Mouse (Mus musculus) thymus, adult 2 months (tissue): ENCODE measurements around the gene R3hdm4. TPM values are rescaled to one million over a fixed set of nuclear protein-coding genes. Genes with fewer than 3 reads are reported as not detected.

Experiments
- DNase-seq: peaks from one replicate; pipeline ENCODE4 v3.0.0; 2021
- H3K27ac ChIP-seq: fragments of 200-500 bp; 2 replicates; pipeline ENCODE4 v1.5.1; 2012; ENCODE audit warnings: low read length, control low read depth; ENCODE audit not compliant: control insufficient read depth, insufficient read depth
- H3K27me3 ChIP-seq: fragments of 200-500 bp; 2 replicates; pipeline ENCODE4 v1.6.1; 2012; ENCODE audit warnings: mild to moderate bottlenecking, low read length, moderate library complexity, mixed read lengths; ENCODE audit not compliant: control insufficient read depth, insufficient read depth
- H3K36me3 ChIP-seq: fragments of 200-500 bp; 2 replicates; pipeline ENCODE4 v1.6.1; 2012; ENCODE audit warnings: mild to moderate bottlenecking, low read length, moderate library complexity; ENCODE audit not compliant: control insufficient read depth, insufficient read depth
- H3K4me1 ChIP-seq: fragments of 200-500 bp; replicated peaks from 2 replicates; pipeline ENCODE4 v1.6.1; 2012; ENCODE audit warnings: low read length; ENCODE audit not compliant: control insufficient read depth, insufficient read depth
- H3K4me3 ChIP-seq: fragments of 200-500 bp; 2 replicates; pipeline ENCODE4 v1.5.1; 2012; ENCODE audit warnings: mild to moderate bottlenecking, low read length, control low read depth, moderate library complexity; ENCODE audit not compliant: control insufficient read depth, insufficient read depth
- CTCF ChIP-seq: fragments of 200-500 bp; IDR thresholded peaks from 2 replicates; pipeline ENCODE4 v1.5.1; 2012; ENCODE audit warnings: mild to moderate bottlenecking, control low read depth, low read length, moderate library complexity, borderline replicate concordance; ENCODE audit not compliant: control insufficient read depth, poor library complexity, insufficient read depth; ENCODE audit errors: extremely low read depth
- POLR2A ChIP-seq: fragments of 200-500 bp; IDR thresholded peaks from 2 replicates; pipeline ENCODE4 v1.6.1; 2012; ENCODE audit warnings: mild to moderate bottlenecking, low read length, control low read depth, moderate library complexity; ENCODE audit not compliant: control insufficient read depth, poor library complexity, insufficient read depth; ENCODE audit errors: extremely low read depth
- WGBS: fragments of 180-500 bp; shearing (Covaris S2); methylation state at CpG from one replicate; pipeline ENCODE4 v1.1.7; 2018; 5-methylcytosine and 5-hydroxymethylcytosine counted together
- polyA plus RNA-seq: library from polyadenylated mRNA; depleted of rRNA; stranded (reverse); fragments of >200 nt; gene quantifications from 2 replicates; pipeline ENCODE4 v1.2.3, GENCODE M21; 2012; rRNA removed

Gene R3hdm4
- 279 and 303 TPM in 2 replicates for polyA plus RNA-seq

DNA sequence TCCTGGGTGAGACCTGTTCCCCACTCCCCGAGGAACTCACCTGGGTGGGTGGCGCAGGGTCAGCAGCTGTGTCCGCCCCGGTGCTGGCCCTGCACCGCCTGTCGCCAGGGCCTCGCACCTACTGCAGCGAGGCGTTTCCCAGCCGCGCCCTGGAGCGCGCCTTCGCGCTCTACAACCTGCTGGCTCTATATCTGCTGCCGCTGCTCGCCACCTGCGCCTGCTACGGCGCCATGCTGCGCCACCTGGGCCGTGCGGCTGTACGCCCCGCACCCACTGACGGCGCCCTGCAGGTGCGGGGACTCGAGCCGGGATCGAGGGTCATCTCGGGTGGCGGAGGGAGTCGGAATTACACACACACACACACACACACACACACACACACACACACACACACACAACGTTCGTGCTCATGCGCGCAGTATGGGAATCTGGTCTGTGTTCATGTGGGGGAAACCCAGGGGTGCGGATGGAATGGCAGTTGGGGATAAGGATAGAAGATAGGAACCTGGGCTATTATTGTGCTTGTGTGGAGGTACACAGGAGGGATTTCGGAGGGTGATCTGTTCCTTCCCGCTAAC lies at the start of gene R3hdm4:
TSS of gene R3hdm4 (minus strand) at position 251 of the 578 bp plus-strand sequence.
- Histone ChIP-seq H3K4me1 (peaks cover 28% of the 10 kb centered on the region), H3K27ac (no peak within 1 kb of the TSS), H3K27me3 (no peaks in the 10 kb centered on the region; the same call in 1 of the 2 replicates), H3K4me3 (no peak within 1 kb of the TSS), H3K36me3 (no peaks in the 10 kb centered on the region)
- WGBS = 19% methylated on average over 41 of the region's 41 CpGs
- no peak for TF ChIP-seq POLR2A
- TF ChIP-seq CTCF = 0 out of 2 replicates have a peak, but pooled peaks have one; percentile 26
- no peak for DNase-seq

- DNase-seq = no peak
- Histone ChIP-seq H3K4me1 (no peaks in the 10 kb centered on the region), H3K36me3 (0 out of 2 replicates have a peak, but pooled peaks cover 6% of the 10 kb centered on the region), H3K4me3 (no peak within 1 kb of the TSS), H3K27ac (no peak within 1 kb of the TSS), H3K27me3 (peaks cover 8% of the 10 kb centered on the region; the same call in 1 of the 2 replicates)
- 10% methylated on average over 47 of the region's 47 CpGs for WGBS
- TF ChIP-seq CTCF (no peak), POLR2A (no peak)
These were observed 49.6 kb upstream of the R3hdm4 start, which contains the start of gene Grin3b for GRCm38 (mm10) chr10:79970415-79971182. Grin3b (plus strand) TSS chr10:79970715.

GRCm38 (mm10) chr10:79969124-79969568 lies 48.1 kb upstream of the R3hdm4 start:
- WGBS = 75% methylated on average over 3 of the region's 3 CpGs
- peaks cover 5% of the 10 kb centered on the region; the same call in 1 of the 2 replicates for H3K36me3 ChIP-seq
- TF ChIP-seq CTCF (no peak), POLR2A (no peak)
- H3K4me1 ChIP-seq = no peaks in the 10 kb centered on the region
- DNase-seq = no peak
- H3K27ac ChIP-seq = no peak overlapping the region
- peaks cover 8% of the 10 kb centered on the region; the same call in 1 of the 2 replicates for H3K27me3 ChIP-seq
- H3K4me3 ChIP-seq = no peak overlapping the region

- Histone ChIP-seq H3K36me3 (peaks cover 5% of the 10 kb centered on the region; the same call in 1 of the 2 replicates), H3K27me3 (peaks cover 8% of the 10 kb centered on the region; the same call in 1 of the 2 replicates), H3K4me3 (no peak overlapping the region), H3K4me1 (no peaks in the 10 kb centered on the region), H3K27ac (no peak overlapping the region)
- 100% methylated on average over 1 of the region's 1 CpGs for WGBS
- no peak for DNase-seq
- TF ChIP-seq CTCF (no peak), POLR2A (no peak)
These were observed 47.2 kb upstream of the R3hdm4 start for GRCm38 (mm10) chr10:79968181-79968580.

DNA sequence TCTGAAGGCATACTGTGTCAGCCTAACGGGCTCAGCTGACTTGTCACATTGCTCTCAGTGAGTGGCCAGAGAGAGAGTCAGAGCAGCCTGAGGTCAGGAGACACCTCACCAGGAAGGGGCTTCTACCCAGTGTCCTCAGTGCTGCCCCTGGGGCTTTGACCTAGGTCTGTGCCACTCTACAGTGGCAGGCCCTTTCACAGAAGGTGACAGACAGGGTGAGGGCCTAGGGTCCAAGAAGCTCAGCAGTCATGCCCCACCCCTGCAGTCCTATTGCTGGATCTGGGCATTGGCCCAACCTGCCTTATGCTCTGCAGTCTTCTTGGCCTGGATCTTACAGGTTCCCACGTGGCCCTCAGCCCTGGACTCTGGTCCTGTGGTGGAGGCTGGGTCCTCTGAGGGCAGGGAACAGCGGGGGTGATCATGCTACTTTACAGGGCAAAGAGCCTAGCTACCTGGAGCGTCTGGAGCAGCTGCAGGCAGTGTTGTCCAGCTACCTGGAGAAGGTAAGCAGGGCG lies 45.9 kb upstream of the R3hdm4 start:
- DNase-seq = no peak
- H3K36me3 ChIP-seq = peaks cover 5% of the 10 kb centered on the region; the same call in 1 of the 2 replicates
- TF ChIP-seq POLR2A (no peak), CTCF (no peak)
- no peak overlapping the region for H3K4me3 ChIP-seq
- H3K27me3 ChIP-seq = peaks cover 8% of the 10 kb centered on the region; the same call in 1 of the 2 replicates
- WGBS = 95% methylated on average over 5 of the region's 5 CpGs
- H3K4me1 ChIP-seq = no peaks in the 10 kb centered on the region
- H3K27ac ChIP-seq = no peak overlapping the region

- peaks cover 5% of the 10 kb centered on the region for H3K4me1 ChIP-seq
- H3K36me3 ChIP-seq = peaks cover 5% of the 10 kb centered on the region; the same call in 1 of the 2 replicates
- no peak overlapping the region for H3K4me3 ChIP-seq
- TF ChIP-seq POLR2A = no peak
- no peak for TF ChIP-seq CTCF
- no peak overlapping the region for H3K27ac ChIP-seq
- 0 out of 2 replicates have a peak, but pooled peaks cover under 1% of the 10 kb centered on the region for H3K27me3 ChIP-seq
- WGBS = 98% methylated on average over 5 of the region's 5 CpGs
- no peak for DNase-seq
These were observed 44.3 kb upstream of the R3hdm4 start for GRCm38 (mm10) chr10:79965325-79965724.
